Mouse (Mus musculus) layer of hippocampus, adult 9-11 months (tissue): Measurements from ENCODE around the gene Ide.

Source experiments
- DNase-seq: peaks from one replicate; pipeline ENCODE4 v3.0.0; 2022

Gene Ide

DNA sequence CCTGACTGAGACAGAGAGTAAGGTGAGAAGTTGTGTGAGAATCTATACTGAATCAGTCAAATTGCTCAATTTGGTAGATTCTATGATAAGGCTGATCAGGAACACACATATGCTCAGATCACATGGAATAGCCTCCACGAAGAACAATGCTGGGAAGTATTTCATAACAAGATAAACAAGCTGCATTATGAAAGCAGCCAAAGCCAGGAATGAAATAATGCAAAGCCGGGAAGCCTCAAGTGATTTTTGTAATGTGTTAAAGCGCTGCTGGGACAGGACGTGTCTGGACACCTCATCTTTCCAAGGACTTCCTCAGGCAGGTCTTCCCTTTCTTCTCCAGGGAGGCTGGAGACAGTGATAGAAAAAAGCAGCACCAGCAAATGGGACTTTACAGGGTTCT, 4.9 kb downstream of the Ide start:
- DNase-seq: no peak

DNA sequence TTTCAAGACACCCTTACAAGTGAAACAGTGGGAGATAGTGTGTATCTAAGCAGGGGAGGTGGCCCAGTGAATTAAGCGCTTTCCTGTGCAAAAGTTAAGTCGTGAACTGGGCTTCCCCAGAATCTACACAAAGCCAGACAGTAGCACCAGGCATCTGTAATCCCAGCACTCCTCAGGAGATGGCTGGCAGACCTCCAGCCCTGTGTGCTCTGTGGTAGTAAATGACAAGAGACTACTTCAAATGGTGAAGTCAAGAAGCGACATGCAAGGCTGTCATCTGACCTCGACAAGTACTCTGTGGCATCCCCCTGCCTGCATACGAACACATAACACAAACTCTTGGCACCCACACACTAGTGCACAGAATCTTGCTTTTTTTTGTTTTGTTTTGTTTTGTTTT, 10.4 kb downstream of the Ide start:
- no peak for DNase-seq

DNA sequence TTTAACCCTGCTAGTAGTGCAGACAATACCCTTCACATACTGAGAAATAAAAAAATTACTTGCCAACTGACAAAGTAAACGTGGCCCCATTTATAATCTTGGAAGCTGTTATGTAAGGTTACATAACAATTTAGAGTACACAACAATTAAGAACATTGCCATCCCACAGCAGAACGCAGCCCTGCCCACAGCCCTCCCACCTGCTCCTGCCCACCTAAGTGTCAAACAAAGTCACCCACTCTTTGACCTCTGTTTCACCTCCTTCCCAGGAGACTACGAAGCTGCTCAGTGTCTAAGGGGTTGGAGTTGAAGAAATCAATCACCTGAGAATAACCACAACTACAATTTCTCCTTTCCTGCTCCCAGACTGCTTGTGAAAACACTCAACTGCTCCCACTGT, 14.1 kb downstream of the Ide start:
- no peak for DNase-seq

- no peak for DNase-seq
Measured at GRCm38 (mm10) chr19:37320802-37321619, 16.6 kb downstream of the Ide start.

DNA sequence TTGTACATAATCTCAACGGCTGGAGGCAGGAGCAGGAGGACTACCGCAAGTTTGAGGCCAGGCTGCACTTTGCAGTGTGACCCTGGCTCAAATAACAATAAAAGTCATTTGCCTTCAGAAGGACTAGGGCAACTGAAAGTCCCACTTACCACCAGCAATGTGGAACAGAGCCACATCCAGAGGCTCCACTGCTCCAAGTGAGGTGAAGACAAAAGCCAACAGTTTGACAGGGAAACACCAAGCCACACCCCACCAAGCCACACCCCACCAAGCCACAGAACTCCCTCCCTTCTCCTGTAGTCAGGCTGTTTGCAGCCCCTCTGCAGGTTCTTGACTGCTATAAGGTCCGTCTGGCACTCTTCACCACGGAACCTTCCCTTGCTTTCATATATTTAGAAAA, 20.3 kb downstream of the Ide start:
- DNase-seq: no peak

GRCm38 (mm10) chr19:37315091-37315490, 22.6 kb downstream of the Ide start:
- no peak for DNase-seq

DNA sequence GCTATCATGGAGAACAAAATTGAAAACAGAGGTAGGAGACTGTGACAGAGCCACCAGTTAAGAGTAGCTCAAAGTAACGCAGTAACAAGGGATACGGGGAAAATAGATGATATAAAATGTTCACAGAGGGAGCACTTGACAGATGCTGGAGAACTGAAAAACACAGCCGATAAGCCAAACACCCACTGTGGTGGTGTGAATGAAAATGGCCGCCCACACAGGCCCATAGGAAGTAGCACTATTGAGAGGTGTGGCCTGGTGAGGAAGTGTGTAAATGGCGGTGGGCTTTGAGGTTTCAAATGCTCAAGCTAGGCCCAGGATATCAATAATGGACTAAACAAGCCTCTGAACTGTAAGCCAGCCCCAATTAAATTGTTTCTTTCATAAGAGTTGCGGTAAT, 26.2 kb downstream of the Ide start:
- DNase-seq: no peak

- DNase-seq: no peak
Measured at GRCm38 (mm10) chr19:37310133-37310532, 27.5 kb downstream of the Ide start.

- DNase-seq: no peak
Measured at GRCm38 (mm10) chr19:37308941-37309340, 28.7 kb downstream of the Ide start.

DNA sequence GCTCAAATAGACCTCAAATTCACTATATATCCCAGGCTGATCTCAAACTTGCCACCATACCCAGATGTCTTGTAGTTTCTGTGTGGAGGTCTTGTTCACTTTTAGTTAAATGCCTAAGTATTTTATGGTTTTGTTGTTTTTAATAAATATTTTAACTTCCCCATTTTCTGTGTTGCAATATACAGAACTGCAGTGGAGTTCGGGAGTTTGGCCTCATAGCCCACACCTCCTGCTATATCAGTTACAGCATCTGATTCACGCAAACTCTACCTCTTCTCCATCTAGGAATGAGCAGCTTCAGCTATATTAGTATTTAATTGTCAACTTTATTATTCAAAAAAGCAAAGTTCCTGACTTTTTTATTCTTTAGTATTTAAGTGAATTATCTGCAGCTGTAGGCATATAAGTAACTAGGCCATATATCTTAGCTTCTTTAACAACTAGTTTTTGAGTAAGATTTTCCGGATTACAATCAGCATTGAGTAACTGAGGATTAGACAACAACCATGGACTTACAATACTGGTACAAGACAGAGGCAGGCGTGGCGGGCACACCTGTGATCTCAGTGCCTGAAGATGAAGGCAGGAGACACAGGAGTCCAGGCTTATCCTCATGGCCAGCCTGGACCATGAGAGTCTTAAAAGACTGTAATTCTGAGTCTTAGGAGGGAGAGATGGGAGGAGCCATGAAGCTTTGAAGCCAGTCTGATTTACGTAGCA, 29.7 kb downstream of the Ide start:
- no peak for DNase-seq

DNA sequence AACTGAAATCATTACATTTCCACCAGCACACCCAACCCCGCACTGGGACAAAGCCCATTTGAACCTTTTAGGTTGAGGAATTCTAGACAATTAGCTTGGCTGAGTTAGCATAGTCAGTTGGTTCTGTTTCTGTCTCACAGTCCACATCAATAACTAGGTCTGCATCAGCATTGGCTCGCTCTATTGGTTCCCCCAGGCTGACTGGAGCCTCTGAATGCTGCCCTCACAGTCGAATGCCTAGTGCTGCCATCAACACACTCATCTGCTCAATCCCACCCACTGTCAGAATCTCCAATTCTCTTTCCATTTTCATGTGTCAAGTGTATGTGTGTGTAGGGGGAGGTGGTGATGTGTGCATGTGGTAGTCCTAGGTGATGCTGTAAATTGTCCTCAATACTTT, 31.5 kb downstream of the Ide start:
- DNase-seq: no peak

- DNase-seq: no peak
Measured at GRCm38 (mm10) chr19:37304866-37305265, 32.8 kb downstream of the Ide start.

DNA sequence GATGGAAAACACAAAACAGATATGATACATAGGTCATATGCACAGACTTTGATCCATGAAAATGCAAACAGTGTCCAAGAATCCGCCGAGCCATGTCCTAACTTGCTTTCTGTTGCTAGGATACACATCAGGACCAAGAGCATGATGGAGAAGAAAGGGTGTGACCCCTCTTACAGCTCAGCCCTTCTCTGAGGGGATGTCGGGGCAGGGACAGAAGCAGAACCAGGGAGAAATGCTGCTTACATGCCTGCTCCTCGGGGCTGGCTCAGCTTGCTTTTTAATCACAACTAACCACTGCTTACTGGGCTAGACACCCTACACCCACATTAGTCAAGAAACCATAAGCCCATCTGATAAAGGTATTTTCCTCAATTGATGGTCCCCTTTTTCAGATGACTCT, 33.6 kb downstream of the Ide start:
- no peak for DNase-seq

DNA sequence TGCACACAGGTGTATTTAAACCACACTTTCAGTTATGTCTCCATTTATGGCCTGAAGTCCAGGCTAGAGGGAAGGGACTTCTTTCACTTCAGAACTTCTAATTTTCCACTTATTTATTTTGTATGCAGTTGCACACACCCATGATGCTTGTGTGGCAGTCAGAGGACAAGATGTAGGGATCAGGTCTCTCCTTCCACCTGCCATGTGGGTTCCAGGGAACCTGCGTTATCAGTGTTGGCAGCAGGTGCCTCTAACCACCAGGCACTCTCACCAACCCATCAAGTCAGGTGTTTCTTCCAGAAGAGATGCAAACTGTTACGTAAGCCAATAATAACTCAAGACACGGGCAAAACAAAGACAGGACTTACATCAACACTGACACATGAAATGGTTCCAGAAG, 35.9 kb downstream of the Ide start:
- DNase-seq: no peak

GRCm38 (mm10) chr19:37291676-37292075, 46.0 kb downstream of the Ide start:
- DNase-seq: no peak

GRCm38 (mm10) chr19:37290906-37291305, 46.7 kb downstream of the Ide start:
- DNase-seq: no peak

DNA sequence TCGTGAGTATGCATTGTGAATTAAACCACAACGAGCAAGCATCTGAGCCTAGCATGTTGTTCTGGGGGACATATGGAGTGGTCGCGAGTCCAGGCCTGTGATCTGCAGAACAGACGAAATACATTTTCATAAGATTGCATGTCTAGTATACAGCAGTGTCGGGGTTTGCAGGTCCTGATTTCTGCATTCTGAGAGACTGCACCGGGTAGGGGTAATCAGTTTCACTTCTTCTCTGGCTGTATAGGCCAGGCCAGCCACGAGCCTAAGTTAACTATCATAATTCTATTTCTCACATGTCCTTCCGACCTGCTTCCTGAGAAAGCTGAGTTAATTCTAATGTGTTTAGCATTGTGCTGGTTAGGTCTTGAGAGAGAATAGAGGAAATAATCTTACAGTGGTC, 52.9 kb downstream of the Ide start:
- no peak for DNase-seq

DNA sequence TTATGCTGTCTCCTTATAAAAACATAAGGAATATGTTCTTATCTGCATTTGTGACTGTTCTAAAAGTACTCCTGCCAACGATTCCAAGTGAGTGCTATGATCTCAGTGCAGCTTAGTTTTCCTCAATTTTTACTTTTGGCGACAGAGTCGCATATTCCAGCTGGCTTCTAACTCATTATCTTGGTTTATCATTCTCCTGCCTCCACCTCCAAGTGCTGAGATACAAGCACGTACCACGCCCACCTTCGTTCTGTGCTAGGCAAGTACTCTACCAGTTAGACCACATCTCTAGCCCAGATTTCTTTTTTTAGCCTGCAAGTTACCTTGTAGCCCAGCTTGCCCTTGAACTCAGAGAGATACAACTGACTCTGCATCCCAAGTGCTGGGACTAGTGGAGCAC, 54.5 kb downstream of the Ide start:
- DNase-seq: peak; percentile 83

- DNase-seq: no peak
Measured at GRCm38 (mm10) chr19:37281710-37282109, 55.9 kb downstream of the Ide start.

- DNase-seq: no peak
Measured at GRCm38 (mm10) chr19:37279194-37279593, 58.5 kb downstream of the Ide start.

- DNase-seq: peak; percentile 38
Measured at GRCm38 (mm10) chr19:37275555-37275954, 62.1 kb downstream of the Ide start.

GRCm38 (mm10) chr19:37269106-37269505, 68.5 kb downstream of the Ide start:
- no peak for DNase-seq

- DNase-seq: peak; percentile 93
Measured at GRCm38 (mm10) chr19:37265333-37266103, 72.1 kb downstream of the Ide start.
